Mouse (Mus musculus) lung, embryonic 16.5 days (tissue): ENCODE data around the gene Itpa. TPM values are rescaled to one million over a fixed set of nuclear protein-coding genes. Genes with fewer than 3 reads are reported as not detected.

ENCODE experiments used
- polyA plus RNA-seq: library from polyadenylated mRNA; unstranded; fragments of >200 nt; fragmentation: Nextera tagmentation; extraction: Ambion mirVana; gene quantifications from 2 replicates; pipeline ENCODE4 v1.2.1, GENCODE M21; 2015

Gene Itpa
- polyA plus RNA-seq, 1 experiment from 2014 or later: 95.9 TPM

Other genes with a start within 250 kb of the Itpa start
- 84.3 and 84.5 TPM in 2 replicates for gene Vps16, start 243.3 kb upstream of the Itpa start, polyA plus RNA-seq
- 14.4 TPM in 2 replicates for gene Pced1a, start 242.9 kb upstream of the Itpa start, polyA plus RNA-seq
- 68.0 and 68.3 TPM in 2 replicates for gene Ptpra, start 217.3 kb upstream of the Itpa start, polyA plus RNA-seq
- gene Mrps26, start 103.9 kb upstream of the Itpa start, polyA plus RNA-seq: 71.8 and 78.7 TPM in 2 replicates
- not detected in 2 replicates for gene Oxt, start 91.4 kb upstream of the Itpa start, polyA plus RNA-seq
- not detected in 2 replicates for gene Avp, start 85.1 kb upstream of the Itpa start, polyA plus RNA-seq
- gene Fastkd5, start 37.6 kb upstream of the Itpa start, polyA plus RNA-seq: 15.4 and 16.6 TPM in 2 replicates
- 9.0 and 10.8 TPM in 2 replicates for gene Ubox5, start 37.6 kb upstream of the Itpa start, polyA plus RNA-seq
- gene Lzts3, start 24.8 kb upstream of the Itpa start, polyA plus RNA-seq: 2.6 and 3.1 TPM in 2 replicates
- 64.9 and 65.7 TPM in 2 replicates for gene Ddrgk1, start 3.0 kb upstream of the Itpa start, polyA plus RNA-seq
- gene Slc4a11, start 29.9 kb downstream of the Itpa start, polyA plus RNA-seq: 0.53 and 0.88 TPM in 2 replicates
- gene 4930402H24Rik, start 238.8 kb downstream of the Itpa start, polyA plus RNA-seq: 29.3 and 30.8 TPM in 2 replicates
- 5.0 and 5.8 TPM in 2 replicates for gene Atrn, start 238.9 kb downstream of the Itpa start, polyA plus RNA-seq